Mouse (Mus musculus) hindbrain, embryonic 13.5 days (tissue): ENCODE measurements at regions not wholly inside any gene's neighbourhood (a gene's known extent, or its start where the extent isn't known, plus 50 kb on each side); places are given as distances from the start of the nearest gene placed in this dataset. TPM values are rescaled to one million over a fixed set of nuclear protein-coding genes. Genes with fewer than 3 reads are reported as not detected.

Experiments used
- ATAC-seq: fragments of 200-750 bp; cut with Nextera tagmentation; 2 replicates; pipeline ENCODE4 v1.8.0; 2017; ENCODE audit warnings: moderate TSS enrichment; ENCODE audit not compliant: low FRiP score
- H3K27ac ChIP-seq: fragments of 300-500 bp; sonication (generic); 2 replicates; pipeline ENCODE4 v1.5.1; 2015; ENCODE audit warnings: inconsistent platforms, mild to moderate bottlenecking, moderate library complexity
- H3K27me3 ChIP-seq: fragments of 300-500 bp; sonication (generic); 2 replicates; pipeline ENCODE4 v1.6.1; 2015; ENCODE audit warnings: mild to moderate bottlenecking, inconsistent platforms
- H3K36me3 ChIP-seq: fragments of 300-500 bp; sonication (generic); 2 replicates; pipeline ENCODE4 v1.6.1; 2015; ENCODE audit warnings: mild to moderate bottlenecking, inconsistent platforms
- H3K4me1 ChIP-seq: fragments of 300-500 bp; sonication (generic); replicated peaks from 2 replicates; pipeline ENCODE4 v1.6.1; 2015; ENCODE audit warnings: inconsistent platforms
- H3K4me2 ChIP-seq: fragments of 300-500 bp; sonication (generic); 2 replicates; pipeline ENCODE4 v1.6.1; 2015; ENCODE audit warnings: inconsistent platforms, mild to moderate bottlenecking, moderate library complexity
- H3K4me3 ChIP-seq: fragments of 300-500 bp; sonication (generic); 2 replicates; pipeline ENCODE4 v1.5.1; 2015; ENCODE audit warnings: mild to moderate bottlenecking, inconsistent platforms
- H3K9ac ChIP-seq: fragments of 300-500 bp; sonication (generic); 2 replicates; pipeline ENCODE4 v1.6.1; 2015; ENCODE audit warnings: mild to moderate bottlenecking, inconsistent platforms
- H3K9me3 ChIP-seq: fragments of 300-500 bp; sonication (generic); 2 replicates; pipeline ENCODE4 v1.6.1; 2016; ENCODE audit warnings: inconsistent platforms
- WGBS: fragments of 180-500 bp; shearing (Covaris S2); methylation state at CpG from one replicate; pipeline ENCODE4 v1.1.7; 2015; 5-methylcytosine and 5-hydroxymethylcytosine counted together
- microRNA counts: library from miRNA; unstranded; fragments of <30 nt; microRNA quantifications from one replicate; lab custom pipeline; 2016
- microRNA-seq: library from miRNA; unstranded; fragments of <30 nt; microRNA quantifications from one replicate; pipeline ENCODE4, GENCODE M21; 2016

DNA sequence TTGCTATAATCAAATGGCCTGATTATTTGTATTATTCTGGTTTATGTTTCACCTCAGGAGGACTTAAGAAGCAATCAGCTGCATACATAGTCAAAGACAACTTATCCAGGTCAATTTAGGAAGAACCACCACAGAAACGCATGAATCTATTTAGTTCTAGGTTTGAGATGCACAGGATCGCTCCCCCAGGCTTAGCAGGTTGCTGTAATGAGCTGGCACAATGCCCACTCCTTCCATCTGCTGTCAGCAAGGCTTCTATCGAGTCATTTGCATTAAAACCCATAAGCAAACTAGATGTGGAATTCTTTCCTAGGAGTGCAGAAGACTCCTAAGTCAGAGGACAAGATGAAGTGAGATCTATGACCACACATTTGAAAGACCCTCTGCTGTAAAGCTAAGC lies 455.6 kb downstream of the Tecrl start:
- H3K36me3 ChIP-seq = no peaks in the 10 kb centered on the region
- no peak overlapping the region for H3K4me2 ChIP-seq
- 0 out of 2 replicates have a peak, but pooled peaks cover 2% of the 10 kb centered on the region for H3K4me1 ChIP-seq
- 47% methylated on average over 3 of the region's 3 CpGs for WGBS
- H3K27ac ChIP-seq = no peak overlapping the region
- ATAC-seq = no peak
- no peak overlapping the region for H3K9ac ChIP-seq
- H3K9me3 ChIP-seq = no peaks in the 10 kb centered on the region
- no peak overlapping the region for H3K4me3 ChIP-seq
- no peaks in the 10 kb centered on the region for H3K27me3 ChIP-seq

DNA sequence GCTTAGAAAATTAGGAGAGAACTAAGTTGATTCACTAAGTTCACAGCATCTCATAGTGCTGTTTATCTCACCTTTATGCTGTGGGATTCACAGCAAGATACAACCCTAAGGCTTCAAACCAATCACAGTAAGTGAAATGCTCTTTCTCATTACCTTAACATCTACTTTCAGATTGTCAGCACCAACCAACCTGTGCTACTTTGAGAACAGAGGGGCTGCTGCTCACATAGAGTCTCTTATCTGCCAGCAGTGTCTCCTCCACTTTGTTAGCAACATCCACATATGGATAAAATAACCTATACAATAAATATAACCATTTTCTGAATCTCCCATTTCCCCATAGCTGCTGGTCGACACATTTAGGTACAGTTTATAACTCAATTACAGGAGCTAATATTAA lies 456.1 kb downstream of the Tecrl start:
- WGBS = 73% methylated on average over 1 of the region's 1 CpGs
- H3K4me1 ChIP-seq = 0 out of 2 replicates have a peak, but pooled peaks cover 2% of the 10 kb centered on the region
- H3K4me2 ChIP-seq = no peak overlapping the region
- no peaks in the 10 kb centered on the region for H3K27me3 ChIP-seq
- H3K9ac ChIP-seq = no peak overlapping the region
- no peaks in the 10 kb centered on the region for H3K36me3 ChIP-seq
- ATAC-seq = no peak
- no peaks in the 10 kb centered on the region for H3K9me3 ChIP-seq
- no peak overlapping the region for H3K4me3 ChIP-seq
- no peak overlapping the region for H3K27ac ChIP-seq

DNA sequence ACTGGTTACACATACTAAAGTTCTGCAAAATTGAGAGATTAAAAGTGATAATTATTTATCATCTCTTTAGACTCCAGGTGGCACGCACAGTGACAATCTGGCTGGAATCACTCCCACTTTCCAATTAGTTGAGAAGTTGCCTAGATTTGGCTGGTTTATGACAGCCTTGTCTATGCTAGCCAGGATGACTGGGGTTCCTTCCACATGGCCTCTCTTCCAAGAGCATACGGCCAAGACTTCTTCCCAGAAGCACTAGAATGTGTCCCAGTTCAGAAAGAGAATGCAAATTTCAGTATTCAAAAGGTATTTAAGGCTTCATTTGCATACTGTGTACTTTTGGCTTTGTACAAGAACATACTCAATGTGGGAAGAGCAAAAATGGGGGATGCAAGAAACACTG lies 456.6 kb downstream of the Tecrl start:
- Histone ChIP-seq H3K27ac (no peak overlapping the region), H3K4me2 (no peak overlapping the region), H3K4me3 (no peak overlapping the region), H3K9me3 (no peaks in the 10 kb centered on the region), H3K36me3 (no peaks in the 10 kb centered on the region), H3K4me1 (0 out of 2 replicates have a peak, but pooled peaks cover 2% of the 10 kb centered on the region), H3K9ac (no peak overlapping the region), H3K27me3 (no peaks in the 10 kb centered on the region)
- ATAC-seq = no peak
- WGBS = 82% methylated on average over 2 of the region's 2 CpGs

DNA sequence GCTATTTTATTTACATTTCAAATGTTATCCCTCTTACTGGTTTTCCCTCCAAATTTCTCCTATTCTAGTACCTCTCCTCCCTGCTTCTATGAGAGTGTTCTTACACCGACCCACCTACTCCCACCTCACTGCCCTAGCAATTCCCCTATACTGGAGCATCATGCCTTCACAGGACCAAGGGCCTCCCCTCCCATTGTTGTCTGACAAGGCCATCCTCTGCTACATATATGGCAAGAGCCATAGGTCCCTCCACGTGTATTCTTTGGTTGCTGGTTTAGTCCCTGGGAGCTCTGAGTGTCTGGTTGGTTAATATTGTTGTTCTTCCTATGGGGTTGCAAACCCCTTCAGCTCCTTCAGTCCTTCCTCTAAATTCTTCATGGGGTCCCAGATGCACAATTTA lies 485.7 kb downstream of the Tecrl start:
- no peaks in the 10 kb centered on the region for H3K27me3 ChIP-seq
- no peak for ATAC-seq
- H3K4me1 ChIP-seq = no peaks in the 10 kb centered on the region
- WGBS = 80% methylated on average over 2 of the region's 2 CpGs
- H3K9ac ChIP-seq = no peak overlapping the region
- H3K4me2 ChIP-seq = no peak overlapping the region
- H3K4me3 ChIP-seq = no peak overlapping the region
- H3K27ac ChIP-seq = no peak overlapping the region
- H3K36me3 ChIP-seq = no peaks in the 10 kb centered on the region
- no peaks in the 10 kb centered on the region for H3K9me3 ChIP-seq

GRCm38 (mm10) chr5:82864347-82864746 lies 490.6 kb downstream of the Tecrl start:
- Histone ChIP-seq H3K27me3 (no peaks in the 10 kb centered on the region), H3K27ac (no peak overlapping the region), H3K4me1 (no peaks in the 10 kb centered on the region), H3K36me3 (no peaks in the 10 kb centered on the region), H3K9me3 (no peaks in the 10 kb centered on the region), H3K4me3 (no peak overlapping the region), H3K9ac (no peak overlapping the region), H3K4me2 (no peak overlapping the region)
- 94% methylated on average over 1 of the region's 1 CpGs for WGBS
- no peak for ATAC-seq

DNA sequence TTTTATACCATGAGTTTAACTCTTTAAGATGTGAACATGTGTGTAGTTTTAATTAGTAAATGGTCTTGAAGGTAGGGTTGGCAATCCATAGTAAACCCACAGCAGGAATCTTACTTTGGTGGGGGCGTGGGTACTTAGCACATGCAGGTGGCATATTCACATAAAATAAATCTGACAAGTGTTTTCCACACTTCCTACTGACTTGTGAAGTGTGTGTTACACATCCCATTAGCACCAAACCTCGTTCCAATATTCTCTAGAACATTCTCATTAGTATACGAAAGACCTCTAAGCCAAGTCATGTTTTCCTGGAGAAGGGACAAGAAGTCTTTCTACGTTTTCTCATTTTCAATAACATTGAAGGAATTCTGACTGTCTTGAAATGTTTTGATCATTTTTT lies 529.7 kb downstream of the Tecrl start:
- 90% methylated on average over 4 of the region's 4 CpGs for WGBS
- no peak for ATAC-seq
- H3K4me2 ChIP-seq = no peak overlapping the region

DNA sequence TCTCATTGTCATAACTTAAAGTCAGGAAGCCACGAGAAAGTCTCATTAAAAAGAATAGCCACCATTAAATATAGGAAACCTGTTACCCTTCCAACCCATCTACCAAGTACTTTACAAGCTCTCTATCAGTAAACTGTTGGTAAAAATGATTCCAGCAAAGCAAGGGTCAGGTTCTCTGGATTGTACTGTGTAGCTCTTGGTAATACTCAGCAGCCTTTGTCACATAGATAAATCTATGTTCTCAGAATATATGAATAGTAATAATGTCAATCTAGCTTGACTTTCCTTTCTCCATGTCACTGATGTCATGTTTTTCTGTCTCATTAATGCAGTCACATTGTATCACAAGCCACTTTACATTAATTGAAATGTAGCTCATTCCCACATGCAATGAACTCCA lies 561.8 kb downstream of the Tecrl start:
- 81% methylated on average over 1 of the region's 1 CpGs for WGBS
- no peaks in the 10 kb centered on the region for H3K9me3 ChIP-seq
- ATAC-seq = no peak

More for the DNA sequence above, 529.7 kb downstream of the Tecrl start:
- Histone ChIP-seq H3K4me1 (no peaks in the 10 kb centered on the region), H3K9me3 (no peaks in the 10 kb centered on the region), H3K9ac (no peak overlapping the region), H3K36me3 (no peaks in the 10 kb centered on the region), H3K27ac (no peak overlapping the region), H3K27me3 (no peaks in the 10 kb centered on the region), H3K4me3 (no peak overlapping the region)

More for the DNA sequence above, 561.8 kb downstream of the Tecrl start:
- Histone ChIP-seq H3K4me1 (no peaks in the 10 kb centered on the region), H3K9ac (no peak overlapping the region), H3K27me3 (no peaks in the 10 kb centered on the region), H3K36me3 (no peaks in the 10 kb centered on the region), H3K4me2 (no peak overlapping the region), H3K27ac (no peak overlapping the region), H3K4me3 (no peak overlapping the region)

MicroRNAs in the stretch of these regions (microRNA counts, 519-probe panel; counts per million panel counts)
- microRNA mmu-miR-1187 (lab: Ali Mortazavi, UCI) = 51.3 counts per million

Small RNAs in the stretch of these regions (microRNA-seq; reads per million reads assigned to microRNA genes)
- not detected for gene Mir1187
